Comparison of ENCODE assay signal across 15 mouse cellular contexts in the genomic region with DNA sequence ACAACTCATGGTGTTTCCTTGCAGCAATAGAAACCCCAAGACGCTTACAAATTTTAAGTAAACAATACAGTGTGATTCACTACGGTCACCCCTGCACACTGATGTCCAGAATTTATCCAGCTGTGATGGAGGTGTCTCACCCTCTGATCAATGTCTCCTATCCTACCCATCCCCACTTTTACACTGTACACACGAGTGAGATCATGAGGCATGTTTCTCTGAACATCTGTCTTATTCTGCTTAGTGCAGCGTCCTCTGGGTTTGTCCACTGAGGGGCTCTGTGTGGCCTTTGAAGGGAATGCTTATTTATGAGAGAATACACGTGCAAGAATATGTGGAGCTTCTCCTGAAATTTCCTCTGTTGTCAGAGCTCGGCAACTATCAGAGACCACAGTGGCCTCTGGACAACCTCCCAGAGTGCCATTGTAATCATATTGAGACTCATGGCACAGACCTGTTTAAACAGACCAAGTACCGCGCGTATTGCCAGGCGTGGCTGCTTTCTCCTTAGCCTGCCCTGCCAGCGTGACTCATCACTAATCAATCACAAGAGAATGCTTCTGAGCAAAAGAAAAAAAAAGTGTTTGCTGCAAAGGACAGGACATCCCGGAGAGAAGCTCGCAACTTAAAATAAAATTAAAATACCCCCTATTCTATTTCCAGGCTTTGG. TPM values are rescaled to one million over a fixed set of nuclear protein-coding genes. Genes with fewer than 3 reads are reported as not detected.
A peak's percentile ranks its signal among the peaks of the same experiment; 100 is the strongest.
DNase-seq lines count a peak whose midpoint lies in the region; ATAC-seq lines count a peak whose summit lies in the region.
"Had no signal": no experiment of that assay in that cellular context is flagged by ENCODE, and none has a peak within 500 bp of the region (broad histone marks: within the 10 kb centered on the region; RNA-seq: fewer than 3 reads in every experiment).

No protein-coding gene starts in this region.

- 39% methylated on average over 13 of the region's 13 CpGs for WGBS in intestine, embryonic 16.5 days
- 64% methylated on average over 13 of the region's 13 CpGs for WGBS in forebrain, embryonic 13.5 days
- WGBS in liver, embryonic 12.5 days (ENCODE audit: insufficient replicate concordance) = 63% methylated on average over 13 of the region's 13 CpGs

- ATAC-seq in intestine, embryonic 16.5 days = peak; percentile 81
- ATAC-seq in cerebellum, adult (ENCODE audit: insufficient number of reproducible peaks, low FRiP score, low TSS enrichment) = no peak
- ATAC-seq in forebrain, embryonic 13.5 days = no peak
- no peak for ATAC-seq in liver, embryonic 12.5 days
- ATAC-seq: activated CD4-positive, CD25-positive, alpha-beta regulatory T cell, adult 4 months had no signal

- H3K9me3 ChIP-seq in intestine, embryonic 16.5 days (ENCODE audit: control insufficient read depth, low read length) = no peaks in the 10 kb centered on the region
- no peaks in the 10 kb centered on the region for H3K9me3 ChIP-seq in forebrain, embryonic 13.5 days (replicated peaks)
- no peaks in the 10 kb centered on the region for H3K9me3 ChIP-seq in liver, embryonic 12.5 days (replicated peaks)
- H3K9me3 ChIP-seq: liver, embryonic 13.5 days had no signal

- peaks cover 3% of the 10 kb centered on the region; the same call in 1 of the 2 replicates for H3K4me1 ChIP-seq in intestine, embryonic 16.5 days (ENCODE audit: control insufficient read depth, insufficient read depth, low read length)
- no peaks in the 10 kb centered on the region for H3K4me1 ChIP-seq in forebrain, embryonic 13.5 days
- H3K4me1 ChIP-seq in liver, embryonic 12.5 days = no peaks in the 10 kb centered on the region
- H3K4me1 ChIP-seq: liver, embryonic 13.5 days; megakaryocyte, embryonic 14.5 days had no signal

- H3K36me3 ChIP-seq in intestine, embryonic 16.5 days (ENCODE audit: control insufficient read depth, insufficient read depth, low read length) = no peaks in the 10 kb centered on the region
- no peaks in the 10 kb centered on the region for H3K36me3 ChIP-seq in forebrain, embryonic 13.5 days (ENCODE audit: poor library complexity, severe bottlenecking)
- H3K36me3 ChIP-seq in liver, embryonic 12.5 days = no peaks in the 10 kb centered on the region
- H3K36me3 ChIP-seq: liver, embryonic 13.5 days had no signal

- peak; percentile 44 for DNase-seq in urinary bladder, postnatal 14 days (ENCODE audit: low spot score)
- DNase-seq in urinary bladder, postnatal 25 days (ENCODE audit: low spot score) = no peak
- peak; percentile 43 for DNase-seq in adrenal gland, adult 8-10 months
- DNase-seq: cerebellum, adult 2 months; heart, adult 2 months; heart, postnatal 14 days; kidney, adult 11 months; liver, embryonic 13.5 days; thymus, postnatal 14 days had no signal

- no peaks in the 10 kb centered on the region for H3K27me3 ChIP-seq in intestine, embryonic 16.5 days (replicated peaks; ENCODE audit: control insufficient read depth, insufficient read depth, low read length)
- no peaks in the 10 kb centered on the region for H3K27me3 ChIP-seq in forebrain, embryonic 13.5 days
- no peaks in the 10 kb centered on the region for H3K27me3 ChIP-seq in liver, embryonic 12.5 days (replicated peaks)
- H3K27me3 ChIP-seq: liver, embryonic 13.5 days; megakaryocyte, embryonic 14.5 days had no signal

- no peak overlapping the region for H3K27ac ChIP-seq in intestine, embryonic 16.5 days (ENCODE audit: low read length)
- H3K27ac ChIP-seq in forebrain, embryonic 13.5 days = no peak overlapping the region
- H3K27ac ChIP-seq in liver, embryonic 12.5 days = no peak overlapping the region
- H3K27ac ChIP-seq: heart, adult 2 months; liver, embryonic 13.5 days had no signal

- H3K4me2 ChIP-seq in intestine, embryonic 16.5 days (ENCODE audit: low read depth, low read length) = no peak overlapping the region
- no peak overlapping the region for H3K4me2 ChIP-seq in forebrain, embryonic 13.5 days
- H3K4me2 ChIP-seq in liver, embryonic 12.5 days = no peak overlapping the region
- H3K4me2 ChIP-seq: liver, embryonic 13.5 days had no signal

- H3K4me3 ChIP-seq in intestine, embryonic 16.5 days (ENCODE audit: low read length) = no peak overlapping the region
- no peak overlapping the region for H3K4me3 ChIP-seq in forebrain, embryonic 13.5 days
- no peak overlapping the region for H3K4me3 ChIP-seq in liver, embryonic 12.5 days
- H3K4me3 ChIP-seq: heart, adult 2 months; liver, embryonic 13.5 days; megakaryocyte, embryonic 14.5 days had no signal

- no peak overlapping the region for H3K9ac ChIP-seq in intestine, embryonic 16.5 days (ENCODE audit: low read depth, low read length)
- H3K9ac ChIP-seq in forebrain, embryonic 13.5 days = no peak overlapping the region
- no peak overlapping the region for H3K9ac ChIP-seq in liver, embryonic 12.5 days
- H3K9ac ChIP-seq: liver, embryonic 13.5 days had no signal

RNA-seq across cellular contexts. Expression of gene Stard13, which starts 36.9 kb away (rescaled TPM):
- total RNA-seq in adrenal gland, adult 8-10 months (2022) = 10 to 100 TPM; 12.5 to 17.0 (median 14.7) TPM
- polyA plus RNA-seq in intestine, embryonic 16.5 days (2015; fragmentation: Nextera tagmentation; extraction: Ambion mirVana) = 9.7 and 10.7 TPM in 2 replicates
- polyA plus RNA-seq in forebrain, embryonic 13.5 days (2015; fragmentation: Nextera tagmentation; extraction: Ambion mirVana) = 2.4 and 4.2 TPM in 2 replicates
- 1.3 and 1.7 TPM in 2 replicates for polyA plus RNA-seq in liver, embryonic 12.5 days (2016; fragmentation: Nextera tagmentation; extraction: Ambion mirVana)
- polyA plus RNA-seq: activated CD4-positive, CD25-positive, alpha-beta regulatory T cell, adult 4 months had no signal
